Mouse (Mus musculus) left cerebral cortex, adult 2 months (tissue): ENCODE data around the gene Fam57b. TPM values are rescaled to one million over a fixed set of nuclear protein-coding genes. Genes with fewer than 3 reads are reported as not detected.

Experiments
- DNase-seq, 2 experiments: peaks; one replicate each; pipeline ENCODE4 v3.0.0; 2021 to 2022; ENCODE audit warnings: low spot score in 2 of 2, mixed read lengths in 1 of 2; ENCODE audit errors: extremely low spot score in 1 of 2
- H3K27ac ChIP-seq: fragments of 200-600 bp; 2 replicates; pipeline ENCODE4 v1.8.1; 2022
- H3K4me3 ChIP-seq: fragments of 200-600 bp; 2 replicates; pipeline ENCODE4 v1.8.1; 2022
- CTCF ChIP-seq: fragments of 200-600 bp; IDR thresholded peaks from 2 replicates; pipeline ENCODE4 v1.8.1; 2022; ENCODE audit warnings: antibody characterized with exemption, mild to moderate bottlenecking, moderate library complexity
- intact Hi-C: fragments of 180-260 bp; cut with DNase I; formaldehyde crosslinking; loops from one replicate; pipeline ENCODE4 v1.15.1; 2025
- total RNA-seq, 2 experiments: library from RNA; stranded (reverse); gene quantifications; 2 replicates each; pipeline ENCODE4 v1.2.3; 2021

Fam57b gene
- total RNA-seq, 2 experiments from 2014 or later, result 71.6 to 77.4 TPM

- intact Hi-C loops, result loop anchor here (5.0 kb wide), 2 partner anchors 78 to 128 kb away; no protein-coding TSS in a partner anchor
- peak; percentile 81 for DNase-seq
- TF ChIP-seq CTCF, result peak; percentile 95
- peak overlapping the region; percentile 37 for H3K4me3 ChIP-seq
- peak overlapping the region; percentile 65; the same call in 1 of the 2 replicates for H3K27ac ChIP-seq
Observed at GRCm38 (mm10) chr7:126779983-126780970, 17.2 kb upstream of the Fam57b start.

DNA sequence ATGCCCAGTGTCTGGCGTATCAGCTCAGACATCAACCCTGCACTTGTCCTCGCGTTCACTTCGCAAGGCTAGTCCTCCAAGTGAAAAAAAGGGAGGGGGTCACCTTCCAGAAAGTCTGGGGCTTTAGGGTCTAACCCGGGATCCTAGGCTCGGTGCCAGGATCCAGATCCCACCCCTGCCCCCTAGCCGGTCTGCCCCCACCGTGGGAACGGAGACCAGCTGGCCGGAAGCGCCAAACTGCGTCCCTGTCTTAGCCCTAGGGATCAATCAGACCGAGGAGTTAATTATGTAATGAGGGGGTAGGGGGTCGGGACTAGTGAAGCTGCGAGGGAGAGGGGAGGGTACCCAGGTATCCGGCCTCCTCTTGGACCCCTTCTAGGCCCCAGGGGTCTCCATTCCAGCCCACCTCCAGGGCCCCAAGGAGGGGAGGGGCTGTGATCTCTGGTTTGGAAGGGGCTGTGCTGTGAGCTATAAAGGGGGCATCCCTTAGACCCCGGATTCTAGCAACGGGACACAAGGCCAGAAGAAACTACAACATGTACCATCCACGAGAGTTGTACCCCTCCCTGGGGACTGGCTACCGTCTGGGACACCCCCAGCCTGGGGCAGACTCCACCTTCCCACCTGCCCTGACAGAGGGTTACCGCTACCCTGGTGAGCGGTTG is 16.4 kb upstream of the Fam57b start, which contains the start of gene Tbx6:
Gene Tbx6, plus strand, starts transcription at position 513 of the 665 bp plus-strand sequence.
- no peak for DNase-seq
- Histone ChIP-seq H3K4me3 (peak within 1 kb of the TSS; percentile 37), H3K27ac (peak within 1 kb of the TSS; percentile 47)
- intact Hi-C loops, result no loop called here
- no peak for TF ChIP-seq CTCF

DNA sequence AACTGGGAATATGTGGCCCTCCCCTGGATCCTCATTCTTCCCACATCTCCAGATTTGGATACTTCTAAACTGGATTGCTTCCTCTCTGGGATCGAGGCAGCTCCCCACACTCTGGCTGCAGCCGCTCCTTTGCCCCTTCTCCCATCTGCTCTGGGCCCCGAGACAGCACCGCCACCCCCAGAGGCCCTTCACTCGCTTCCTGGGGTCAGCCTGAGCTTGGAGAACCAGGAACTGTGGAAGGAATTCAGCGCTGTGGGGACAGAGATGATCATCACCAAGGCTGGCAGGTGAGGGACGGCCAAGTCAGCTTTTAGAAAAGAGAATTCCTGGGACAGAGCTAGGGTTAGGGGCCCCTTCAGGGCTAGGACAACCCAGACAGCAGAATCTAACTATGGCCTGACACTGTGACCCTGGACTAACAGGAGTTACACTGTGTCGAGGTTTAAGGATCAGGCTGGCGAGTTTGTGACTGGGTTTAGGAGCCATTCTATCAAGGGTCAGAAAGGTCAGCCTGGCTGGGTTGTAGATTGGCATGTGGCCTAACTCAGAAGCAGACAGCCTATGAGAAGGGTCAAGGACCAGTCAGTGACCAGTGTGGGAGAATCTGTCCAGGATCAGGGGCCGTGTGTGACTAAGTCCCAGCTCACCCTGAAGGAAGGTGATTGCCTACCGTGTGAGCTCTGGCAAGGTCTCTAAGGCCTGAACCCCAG is 15.7 kb upstream of the Fam57b start:
- no peak overlapping the region for H3K27ac ChIP-seq
- no peak overlapping the region for H3K4me3 ChIP-seq
- DNase-seq, result no peak
- no peak for TF ChIP-seq CTCF
- intact Hi-C loops, result no loop called here

- H3K27ac ChIP-seq, result no peak overlapping the region
- TF ChIP-seq CTCF, result no peak
- intact Hi-C loops, result no loop called here
- no peak for DNase-seq
- H3K4me3 ChIP-seq, result no peak overlapping the region
Observed at GRCm38 (mm10) chr7:126782693-126783092, 14.8 kb upstream of the Fam57b start.

- H3K4me3 ChIP-seq, result no peak overlapping the region
- intact Hi-C loops, result no loop called here
- no peak overlapping the region for H3K27ac ChIP-seq
- no peak for DNase-seq
- TF ChIP-seq CTCF, result no peak
Observed at GRCm38 (mm10) chr7:126784469-126784868, 13.0 kb upstream of the Fam57b start.

DNA sequence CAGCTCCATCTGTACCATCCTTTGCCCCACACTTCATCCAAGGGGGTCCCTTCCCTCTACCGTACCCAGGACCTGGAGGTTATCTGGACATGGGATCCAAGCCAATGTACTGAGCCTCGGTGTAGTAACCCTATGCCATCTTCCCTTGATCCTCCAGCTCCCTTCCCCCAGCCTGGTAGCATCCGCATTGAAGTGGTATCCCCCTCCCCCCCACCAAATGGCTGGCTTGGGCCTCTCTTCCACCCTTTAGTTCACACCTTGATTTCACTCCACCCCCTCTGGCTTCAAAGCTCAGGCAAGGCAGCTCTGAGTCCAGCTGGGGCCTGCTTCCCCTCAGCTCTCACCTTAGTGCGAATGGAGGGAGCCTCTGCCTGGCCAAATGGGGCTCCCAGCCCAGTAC is 12.4 kb upstream of the Fam57b start:
- Histone ChIP-seq H3K4me3 (no peak overlapping the region), H3K27ac (no peak overlapping the region)
- TF ChIP-seq CTCF, result no peak
- DNase-seq, result no peak
- intact Hi-C loops, result no loop called here

DNA sequence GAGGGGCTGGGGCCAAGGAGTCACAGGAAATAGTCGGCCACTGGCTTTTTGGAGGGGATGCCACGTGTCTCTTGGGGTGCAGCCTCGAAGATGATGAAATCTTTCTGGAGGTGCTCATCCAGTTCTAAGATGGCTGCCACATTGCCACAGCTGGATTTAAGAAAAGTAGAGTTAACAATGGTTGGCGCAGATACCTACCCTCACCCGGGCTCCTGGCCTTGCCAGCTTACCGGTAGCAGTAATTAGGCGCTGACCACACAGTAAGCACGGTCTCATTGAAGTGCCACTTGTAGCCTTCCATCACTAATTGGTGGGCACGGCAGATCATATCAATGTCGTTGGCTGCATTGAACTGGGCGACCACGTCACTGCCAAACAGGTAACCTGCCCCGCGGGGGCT is 11.3 kb upstream of the Fam57b start:
- no peak for DNase-seq
- no peak for TF ChIP-seq CTCF
- Histone ChIP-seq H3K4me3 (no peak overlapping the region), H3K27ac (no peak overlapping the region)
- intact Hi-C loops, result no loop called here

- Histone ChIP-seq H3K27ac (no peak overlapping the region), H3K4me3 (no peak overlapping the region)
- DNase-seq, result no peak
- intact Hi-C loops, result no loop called here
- TF ChIP-seq CTCF, result no peak
Observed at GRCm38 (mm10) chr7:126789141-126789540, 8.3 kb upstream of the Fam57b start.

- Histone ChIP-seq H3K27ac (peak within 1 kb of the TSS; percentile 92), H3K4me3 (peak within 1 kb of the TSS; percentile 97)
- DNase-seq, result peak; percentile 96
- intact Hi-C loops, result loop anchor here (10.0 kb wide), 1 partner anchor 287 kb away; the partner anchor contains the start of gene Atxn2l
- no peak for TF ChIP-seq CTCF
Observed at GRCm38 (mm10) chr7:126791851-126792720, 5.4 kb upstream of the Fam57b start, which contains the start of gene Ppp4c. TSS of gene Ppp4c (minus strand) at chr7:126792496.

- intact Hi-C loops, result loop anchor here (10.0 kb wide), 1 partner anchor 288 kb away; the partner anchor contains the start of gene Atxn2l
- H3K27ac ChIP-seq, result peak overlapping the region; percentile 34
- no peak for TF ChIP-seq CTCF
- H3K4me3 ChIP-seq, result peak overlapping the region; percentile 97
- DNase-seq, result no peak
Observed at GRCm38 (mm10) chr7:126792721-126793443, 4.6 kb upstream of the Fam57b start.
